8 mouse cellular contexts compared by ENCODE assay signal in genomic region chr10:90576191-90577098, GRCm38 (mm10).
DNase-seq lines count a peak whose midpoint lies in the region; ATAC-seq and TF ChIP-seq lines count a peak whose summit lies in the region.

No protein-coding gene starts in this region.

- peak overlapping the region; percentile 51 for H3K4me2 ChIP-seq in limb, embryonic 13.5 days (replicated peaks)

- H3K9ac ChIP-seq in limb, embryonic 13.5 days, result no peak overlapping the region

- H3K27ac ChIP-seq in limb, embryonic 13.5 days, result no peak overlapping the region
- H3K27ac ChIP-seq in thymus, adult 2 months (ENCODE audit: control insufficient read depth, insufficient read depth, low read length), result no peak overlapping the region

- no peak for TF ChIP-seq POLR2A in thymus, adult 2 months (IDR thresholded peaks at IDR 0.05; ENCODE audit: control insufficient read depth, extremely low read depth, insufficient read depth, low read length, poor library complexity)

- peak overlapping the region; percentile 26 for H3K4me3 ChIP-seq in limb, embryonic 13.5 days
- H3K4me3 ChIP-seq in thymus, adult 2 months (ENCODE audit: control insufficient read depth, insufficient read depth, low read length), result no peak overlapping the region

- peaks cover 9% of the 10 kb centered on the region for H3K4me1 ChIP-seq in limb, embryonic 13.5 days
- no peaks in the 10 kb centered on the region for H3K4me1 ChIP-seq in thymus, adult 2 months (replicated peaks; ENCODE audit: control insufficient read depth, insufficient read depth, low read length)

- no peak for TF ChIP-seq CTCF in thymus, adult 2 months (IDR thresholded peaks at IDR 0.05; ENCODE audit: borderline replicate concordance, control insufficient read depth, extremely low read depth, insufficient read depth, low read length, poor library complexity)

- H3K36me3 ChIP-seq in limb, embryonic 13.5 days, result no peaks in the 10 kb centered on the region
- no peaks in the 10 kb centered on the region for H3K36me3 ChIP-seq in thymus, adult 2 months (ENCODE audit: control insufficient read depth, insufficient read depth, low read length)

- WGBS in limb, embryonic 13.5 days, result 43% methylated on average over 29 of the region's 29 CpGs
- WGBS in thymus, adult 2 months, result 23% methylated on average over 29 of the region's 29 CpGs

- peak; percentile 51 for DNase-seq in Muller cell, postnatal 12 days (ENCODE audit: inconsistent ontology term)
- peak; percentile 38 for DNase-seq in cerebellum, adult 8-10 months
- DNase-seq in frontal cortex, adult 2 months (ENCODE audit: extremely low spot score in 1 of 2, low spot score in 1 of 2), result peak; percentile 60 to 84
- peak; percentile 10 for DNase-seq in kidney, postnatal 14 days
- peak; percentile 61 for DNase-seq in right cerebral cortex, postnatal 14 days
- DNase-seq in thymus, adult 2 months, result no peak
- no peak for DNase-seq in spleen, adult 12 weeks (ENCODE audit: low spot score)

- no peaks in the 10 kb centered on the region for H3K9me3 ChIP-seq in limb, embryonic 13.5 days

- H3K27me3 ChIP-seq in limb, embryonic 13.5 days, result 0 out of 2 replicates have a peak, but pooled peaks cover 2% of the 10 kb centered on the region
- H3K27me3 ChIP-seq in thymus, adult 2 months (ENCODE audit: control insufficient read depth, insufficient read depth, low read length), result no peaks in the 10 kb centered on the region

- ATAC-seq in limb, embryonic 13.5 days (ENCODE audit: low FRiP score, low read depth), result no peak

Comparison
In these comparisons a context has a peak if more than half of its experiments do, and no peak if none do; other contexts are left out.
1. DNase-seq: peak in Muller cell, postnatal 12 days (single experiment), cerebellum, adult 8-10 months (single experiment), frontal cortex, adult 2 months (2 of 2), kidney, postnatal 14 days (single experiment) and right cerebral cortex, postnatal 14 days (single experiment); none in thymus, adult 2 months (single experiment) and spleen, adult 12 weeks (single experiment).